Comparison of ENCODE assay signal across 9 mouse cellular contexts in the genomic region with DNA sequence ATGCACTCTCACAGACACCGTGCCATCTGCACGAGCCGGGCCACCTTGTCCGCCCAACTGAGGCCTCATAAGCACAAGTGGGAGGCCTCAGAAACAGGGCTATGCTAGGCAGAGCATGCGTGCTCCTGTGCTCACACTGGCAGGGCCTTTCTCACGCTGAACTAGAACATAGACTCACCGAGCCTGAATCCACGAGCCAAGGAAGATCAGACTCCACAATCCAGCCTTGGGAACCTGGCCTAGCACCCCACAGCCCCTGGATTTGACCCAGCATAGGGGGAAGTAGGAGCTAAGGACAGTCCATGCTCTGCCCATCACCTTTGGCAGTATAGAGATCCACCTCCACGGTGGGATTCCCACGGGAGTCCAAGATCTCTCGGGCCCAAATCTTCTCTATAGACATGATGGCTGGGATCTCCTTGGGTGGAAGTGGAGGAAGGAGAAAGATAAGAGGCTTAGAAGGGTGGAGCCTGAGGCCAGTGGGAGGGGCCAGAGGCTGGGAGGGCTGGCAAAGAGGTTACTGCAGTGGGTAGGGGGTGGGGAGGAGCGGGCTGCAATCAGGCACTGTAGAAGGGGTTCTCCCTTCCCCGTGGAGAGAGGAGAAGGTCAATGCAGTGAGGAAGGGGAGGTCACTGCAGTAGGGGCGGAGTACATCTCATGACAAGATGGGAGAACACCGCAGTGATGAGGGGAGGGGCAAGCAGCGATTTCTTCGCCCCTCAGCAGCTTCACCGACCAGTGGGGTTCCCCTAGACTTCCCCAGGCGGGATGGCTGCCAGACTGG. TPM values are rescaled to one million over a fixed set of nuclear protein-coding genes. Genes with fewer than 3 reads are reported as not detected.
A peak's percentile ranks its signal among the peaks of the same experiment; 100 is the strongest.
DNase-seq lines count a peak whose midpoint lies in the region; ATAC-seq and TF ChIP-seq lines count a peak whose summit lies in the region.
"Had no signal": no experiment of that assay in that cellular context is flagged by ENCODE, and none has a peak within 500 bp of the region (broad histone marks: within the 10 kb centered on the region; RNA-seq: fewer than 3 reads in every experiment).

No protein-coding gene starts in this region.

- H3K4me2 ChIP-seq in forebrain, embryonic 12.5 days, result peak overlapping the region; percentile 65
- H3K4me2 ChIP-seq in limb, embryonic 12.5 days, result peak overlapping the region; percentile 92

- H3K4me3 ChIP-seq in gastrocnemius, adult 2 months, result peak overlapping the region; percentile 78
- peak overlapping the region; percentile 40 for H3K4me3 ChIP-seq in forebrain, embryonic 12.5 days (replicated peaks)
- peak overlapping the region; percentile 58 for H3K4me3 ChIP-seq in limb, embryonic 12.5 days (replicated peaks)

- peak overlapping the region; percentile 12; the same call in 1 of the 2 replicates for H3K27ac ChIP-seq in gastrocnemius, adult 2 months
- H3K27ac ChIP-seq in forebrain, embryonic 12.5 days, result 0 out of 2 replicates have a peak overlapping the region, but pooled peaks have one; percentile 10
- no peak overlapping the region for H3K27ac ChIP-seq in limb, embryonic 12.5 days

- peaks cover 24% of the 10 kb centered on the region for H3K4me1 ChIP-seq in forebrain, embryonic 12.5 days
- peaks cover 30% of the 10 kb centered on the region for H3K4me1 ChIP-seq in limb, embryonic 12.5 days (replicated peaks)

- intact Hi-C loops in gastrocnemius, adult 2 months (cut with DNase I), result loop anchor here (10.0 kb wide), 1 partner anchor 263 kb away; no protein-coding TSS in a partner anchor
- intact Hi-C loops in gastrocnemius, postnatal 14 days (cut with DNase I; ENCODE audit: low total_unique reads), result loop anchor here (10.0 kb wide), 1 partner anchor 193 kb away; the partner anchor contains the start of gene C1rb

- H3K36me3 ChIP-seq in forebrain, embryonic 12.5 days (replicated peaks), result no peaks in the 10 kb centered on the region
- no peaks in the 10 kb centered on the region for H3K36me3 ChIP-seq in limb, embryonic 12.5 days

- DNase-seq in gastrocnemius, adult 2 months, result no peak
- DNase-seq in gastrocnemius, postnatal 14 days, result no peak
- DNase-seq in right cerebral cortex, postnatal 25 days, result peak; percentile 63
- DNase-seq in right cerebral cortex, adult 2 months (ENCODE audit: low spot score in 2 of 2), result no peak
- peak; percentile 74 for DNase-seq in retina, adult 2 months (ENCODE audit: low read depth, low spot score)
- no peak for DNase-seq in c-Kit-positive CD71-positive TER-119-positive erythroid progenitor cells, embryonic 14.5 days (ENCODE audit: low spot score)

- ATAC-seq in forebrain, embryonic 12.5 days (ENCODE audit: low FRiP score), result 0 out of 2 replicates have a peak, but pooled peaks have one; percentile 53
- ATAC-seq in limb, embryonic 12.5 days (ENCODE audit: insufficient number of reproducible peaks, insufficient read depth, low FRiP score, low TSS enrichment, low read depth), result no peak

- 19% methylated on average over 19 of the region's 19 CpGs for WGBS in forebrain, embryonic 12.5 days
- WGBS in limb, embryonic 12.5 days, result 30% methylated on average over 19 of the region's 19 CpGs

- no peak overlapping the region for H3K9ac ChIP-seq in forebrain, embryonic 12.5 days
- 0 out of 2 replicates have a peak overlapping the region, but pooled peaks have one; percentile 31 for H3K9ac ChIP-seq in limb, embryonic 12.5 days (replicated peaks)

- peaks cover 38% of the 10 kb centered on the region for H3K27me3 ChIP-seq in forebrain, embryonic 12.5 days
- peaks cover 57% of the 10 kb centered on the region for H3K27me3 ChIP-seq in limb, embryonic 12.5 days

- no peak for TF ChIP-seq CTCF in gastrocnemius, adult 2 months (IDR thresholded peaks at IDR 0.05)

- H3K9me3 ChIP-seq in forebrain, embryonic 12.5 days, result no peaks in the 10 kb centered on the region
- no peaks in the 10 kb centered on the region for H3K9me3 ChIP-seq in limb, embryonic 12.5 days

RNA-seq across cellular contexts. Expression of gene Eno2, which starts 1.4 kb away (rescaled TPM):
- total RNA-seq in gastrocnemius, adult 2 months (2021), result 1 to 10 TPM; 1.2 to 2.0 TPM
- total RNA-seq in gastrocnemius, postnatal 14 days (2021), result 1 to 10 TPM; 1.9 to 2.3 TPM
- 10.5 and 10.6 TPM in 2 replicates for polyA plus RNA-seq in forebrain, embryonic 12.5 days (2016; fragmentation: Nextera tagmentation; extraction: Ambion mirVana)
- polyA plus RNA-seq in limb, embryonic 12.5 days (2016; fragmentation: Nextera tagmentation; extraction: Ambion mirVana), result 4.8 TPM in 2 replicates

RNA-seq across cellular contexts. Expression of gene Lrrc23, which starts 11.4 kb away (rescaled TPM):
- total RNA-seq in gastrocnemius, adult 2 months (2021), result under 1 TPM in 1 of 2 experiments, not detected in 1; 0.48 TPM
- total RNA-seq in gastrocnemius, postnatal 14 days (2021), result not detected
- 3.3 and 4.0 TPM in 2 replicates for polyA plus RNA-seq in forebrain, embryonic 12.5 days (2016; fragmentation: Nextera tagmentation; extraction: Ambion mirVana)
- polyA plus RNA-seq in limb, embryonic 12.5 days (2016; fragmentation: Nextera tagmentation; extraction: Ambion mirVana), result 0.38 and 0.88 TPM in 2 replicates

RNA-seq across cellular contexts. Expression of gene Atn1, which starts 11.8 kb away (rescaled TPM):
- 10 to 100 TPM; 46.4 to 47.9 TPM for total RNA-seq in gastrocnemius, adult 2 months (2021)
- total RNA-seq in gastrocnemius, postnatal 14 days (2021), result 10 to 100 TPM; 30.8 to 35.8 TPM
- 17.6 and 19.2 TPM in 2 replicates for polyA plus RNA-seq in forebrain, embryonic 12.5 days (2016; fragmentation: Nextera tagmentation; extraction: Ambion mirVana)
- 17.1 and 17.4 TPM in 2 replicates for polyA plus RNA-seq in limb, embryonic 12.5 days (2016; fragmentation: Nextera tagmentation; extraction: Ambion mirVana)

RNA-seq across cellular contexts. Expression of gene Gm45234, which starts 12.3 kb away (rescaled TPM):
- total RNA-seq in gastrocnemius, adult 2 months (2021), result not detected
- not detected for total RNA-seq in gastrocnemius, postnatal 14 days (2021)
- not detected in 2 replicates for polyA plus RNA-seq in forebrain, embryonic 12.5 days (2016; fragmentation: Nextera tagmentation; extraction: Ambion mirVana)
- polyA plus RNA-seq in limb, embryonic 12.5 days (2016; fragmentation: Nextera tagmentation; extraction: Ambion mirVana), result not detected in 2 replicates
- total RNA-seq: layer of hippocampus, adult 18-20 months had no signal

RNA-seq across cellular contexts. Expression of gene Grcc10, which starts 26.9 kb away (rescaled TPM):
- 100 to 1,000 TPM; 145 to 182 TPM for total RNA-seq in gastrocnemius, adult 2 months (2021)
- total RNA-seq in gastrocnemius, postnatal 14 days (2021), result 100 to 1,000 TPM; 207 to 228 TPM
- 550 and 568 TPM in 2 replicates for polyA plus RNA-seq in forebrain, embryonic 12.5 days (2016; fragmentation: Nextera tagmentation; extraction: Ambion mirVana)
- 479 and 511 TPM in 2 replicates for polyA plus RNA-seq in limb, embryonic 12.5 days (2016; fragmentation: Nextera tagmentation; extraction: Ambion mirVana)

Comparison
In these comparisons a context has a peak if more than half of its experiments do, and no peak if none do; other contexts are left out.
1. DNase-seq: peak in right cerebral cortex, postnatal 25 days (single experiment) and retina, adult 2 months (single experiment); none in gastrocnemius, adult 2 months (single experiment), gastrocnemius, postnatal 14 days (single experiment), right cerebral cortex, adult 2 months (0 of 2) and c-Kit-positive CD71-positive TER-119-positive erythroid progenitor cells, embryonic 14.5 days (single experiment).
2. Peak in every context shown above with its lines, with median percentiles within 50 percentile points of each other: H3K4me3 ChIP-seq.